Mouse (Mus musculus) heart, postnatal 10 days (tissue): ENCODE measurements at regions not wholly inside any gene's neighbourhood (a gene's known extent, or its start where the extent isn't known, plus 50 kb on each side); places are given as distances from the start of the nearest gene placed in this dataset.

ENCODE experiments used
- DNase-seq, 2 experiments: peaks; one replicate each; pipeline ENCODE4 v3.0.0; 2021
- intact Hi-C: fragments of 180-260 bp; cut with DNase I; formaldehyde crosslinking; loops from one replicate; pipeline ENCODE4 v1.15.1; 2025

DNA sequence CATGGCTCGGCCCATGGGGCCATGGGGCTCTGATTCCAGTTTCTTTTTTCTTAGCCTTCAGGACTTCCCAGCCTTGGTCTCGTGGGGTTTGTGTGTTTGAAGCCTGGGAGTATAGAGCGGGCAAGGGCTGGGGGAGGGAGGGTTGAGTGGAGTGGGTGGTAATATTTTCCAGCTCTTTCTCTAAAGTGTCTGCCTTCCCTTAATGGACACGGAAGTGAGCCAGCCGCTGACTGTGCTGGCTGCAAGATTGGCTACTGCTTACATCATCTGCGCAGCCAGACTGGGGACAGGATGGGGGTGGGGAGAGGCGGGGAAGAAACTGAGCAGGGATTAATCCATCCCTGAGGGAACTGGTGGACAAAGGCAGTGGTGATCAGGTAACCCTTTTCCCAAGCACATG is 52.3 kb downstream of the Tnp1 start:
- intact Hi-C loops = no loop called here
- DNase-seq = peak; percentile 65 to 66

DNA sequence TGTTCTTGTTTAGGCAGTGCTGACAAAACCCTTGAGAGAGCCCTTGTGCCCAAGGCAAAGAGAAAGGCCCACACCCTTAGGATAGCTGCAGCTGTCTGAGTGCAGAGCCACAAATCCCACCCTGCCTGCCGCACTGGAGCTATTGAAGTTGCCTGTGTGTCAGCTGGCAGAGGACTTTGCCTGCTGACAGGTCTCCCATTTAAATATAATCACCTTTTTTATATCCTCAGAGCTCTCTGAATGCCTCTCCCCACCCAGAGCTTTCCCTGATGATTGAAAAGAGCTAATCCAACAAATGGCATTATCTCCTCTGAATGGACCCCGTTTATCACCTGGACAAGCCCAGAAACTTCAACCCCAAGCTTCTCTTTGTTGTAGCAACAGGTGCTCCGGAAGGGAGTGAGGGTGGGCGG is 55.5 kb downstream of the Tnp1 start:
- DNase-seq = no peak
- intact Hi-C loops = no loop called here

DNA sequence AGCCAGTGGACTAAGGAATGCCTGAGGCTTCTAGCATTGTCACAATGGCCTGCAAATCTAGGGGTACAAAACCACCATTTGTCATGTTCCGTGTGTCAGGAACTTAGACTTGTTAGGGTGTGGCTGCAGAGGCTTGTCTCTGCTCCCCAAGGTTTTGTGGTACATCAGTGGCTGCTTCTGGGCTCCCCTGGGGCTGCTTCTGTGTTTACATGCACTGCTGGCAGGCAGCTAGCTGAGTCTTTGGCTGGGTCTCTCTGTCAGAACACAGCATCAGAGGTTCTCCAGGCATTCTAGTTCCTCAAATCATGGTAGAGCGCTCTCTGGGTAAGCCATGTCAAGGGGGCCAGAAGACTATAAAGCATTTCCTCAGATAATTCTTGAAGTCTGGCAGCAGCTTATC is 60.3 kb downstream of the Tnp1 start:
- DNase-seq = no peak
- intact Hi-C loops = no loop called here

DNA sequence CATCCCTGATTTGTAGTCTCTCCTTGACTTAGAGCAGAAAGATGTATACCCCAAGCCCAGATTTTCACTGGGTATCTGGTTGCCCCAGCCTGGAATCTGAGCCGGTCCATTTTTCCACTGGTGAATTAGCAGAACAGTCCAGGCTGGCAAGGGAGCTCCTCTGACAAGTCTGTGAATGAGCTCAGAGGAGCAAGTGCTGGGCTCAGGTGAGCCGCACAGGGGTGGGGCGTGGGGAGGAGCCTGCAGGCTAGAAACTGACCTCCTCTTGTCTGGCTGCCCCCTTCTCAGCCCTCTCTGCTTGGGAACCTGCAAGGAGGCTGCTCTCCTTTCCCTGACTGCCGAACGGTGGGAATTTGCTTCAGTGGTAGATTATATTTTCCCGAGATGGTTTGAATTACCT is 62.8 kb downstream of the Tnp1 start:
- DNase-seq = no peak
- intact Hi-C loops = no loop called here

DNA sequence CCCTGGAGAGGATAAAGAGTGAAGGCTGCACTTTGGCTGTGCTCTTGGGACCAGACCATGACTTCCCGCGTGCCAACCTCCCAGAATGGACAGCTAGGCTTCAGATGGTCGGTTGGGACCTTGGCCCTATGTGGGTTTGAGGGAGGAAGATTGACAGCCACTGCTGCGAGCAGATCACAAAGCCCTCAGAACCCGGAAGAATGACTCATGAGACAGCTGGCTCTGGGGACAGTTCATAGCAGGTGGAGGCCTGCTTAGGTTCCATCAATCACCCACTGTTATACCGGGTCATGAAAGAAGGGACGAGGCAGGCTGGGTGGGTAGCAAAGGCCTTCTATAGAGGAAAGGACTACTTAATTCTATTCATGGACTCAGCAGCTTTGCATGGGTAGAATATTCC is 63.9 kb downstream of the Tnp1 start:
- intact Hi-C loops = no loop called here

DNA sequence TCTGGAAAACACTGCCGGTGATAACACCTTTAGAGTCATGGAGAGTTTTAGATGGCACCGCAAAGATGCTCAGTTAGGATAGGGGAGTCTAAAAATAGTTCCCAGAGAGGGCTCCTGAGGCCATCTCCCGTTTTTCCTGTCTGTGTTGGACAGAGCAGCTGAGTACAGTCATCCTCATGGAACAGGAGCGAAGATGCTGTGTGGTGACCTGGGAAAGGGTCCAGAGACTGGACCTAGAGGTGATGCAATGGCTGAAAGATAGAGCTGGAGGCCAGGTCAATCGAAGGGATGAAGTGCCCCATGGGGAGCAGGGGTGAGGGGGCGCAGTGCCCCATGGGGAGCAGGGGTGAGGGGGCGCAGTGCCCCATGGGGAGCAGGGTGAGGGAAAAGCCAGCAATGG is 64.3 kb downstream of the Tnp1 start:
- DNase-seq = no peak
- intact Hi-C loops = no loop called here

More for the DNA sequence above, 63.9 kb downstream of the Tnp1 start:
- DNase-seq = no peak

DNA sequence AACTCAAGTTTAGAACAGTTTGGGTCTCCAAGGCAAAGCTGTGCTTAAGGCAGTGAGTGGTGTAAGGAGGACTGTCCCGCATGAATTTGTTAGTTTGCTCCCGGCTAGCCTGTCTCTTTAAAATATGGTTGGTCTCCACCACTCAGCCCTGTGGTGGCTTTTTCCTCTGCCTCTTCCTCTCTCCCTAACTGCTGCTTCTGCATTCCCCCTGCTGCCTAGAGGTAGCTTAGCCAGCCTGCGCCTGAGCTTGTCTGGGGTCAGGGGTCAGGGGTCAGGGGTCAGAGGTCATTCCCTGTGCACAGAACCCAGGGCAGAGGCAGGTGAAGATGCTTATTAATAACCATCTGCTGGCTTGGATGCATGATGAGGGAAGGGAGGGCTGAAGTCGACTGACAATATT is 69.5 kb downstream of the Tnp1 start:
- DNase-seq = no peak
- intact Hi-C loops = no loop called here

DNA sequence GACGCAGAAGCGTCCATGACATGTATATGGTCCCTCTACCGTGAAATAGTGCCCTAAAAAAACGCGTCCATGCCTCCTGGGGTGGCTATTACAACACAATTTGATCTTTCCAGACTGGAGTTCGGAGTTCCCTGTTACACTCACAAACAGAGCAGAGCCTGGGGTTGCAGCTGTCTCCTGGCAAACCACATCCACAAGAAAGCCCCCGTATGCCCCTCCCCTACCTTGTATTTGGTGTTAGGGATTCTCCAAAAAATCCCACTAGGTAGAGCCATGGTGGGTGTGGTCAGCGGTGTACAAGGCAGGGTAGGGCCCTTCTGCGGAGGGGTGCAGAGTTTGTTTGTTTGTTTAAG is 70.0 kb downstream of the Tnp1 start:
- intact Hi-C loops = no loop called here
- DNase-seq = no peak

DNA sequence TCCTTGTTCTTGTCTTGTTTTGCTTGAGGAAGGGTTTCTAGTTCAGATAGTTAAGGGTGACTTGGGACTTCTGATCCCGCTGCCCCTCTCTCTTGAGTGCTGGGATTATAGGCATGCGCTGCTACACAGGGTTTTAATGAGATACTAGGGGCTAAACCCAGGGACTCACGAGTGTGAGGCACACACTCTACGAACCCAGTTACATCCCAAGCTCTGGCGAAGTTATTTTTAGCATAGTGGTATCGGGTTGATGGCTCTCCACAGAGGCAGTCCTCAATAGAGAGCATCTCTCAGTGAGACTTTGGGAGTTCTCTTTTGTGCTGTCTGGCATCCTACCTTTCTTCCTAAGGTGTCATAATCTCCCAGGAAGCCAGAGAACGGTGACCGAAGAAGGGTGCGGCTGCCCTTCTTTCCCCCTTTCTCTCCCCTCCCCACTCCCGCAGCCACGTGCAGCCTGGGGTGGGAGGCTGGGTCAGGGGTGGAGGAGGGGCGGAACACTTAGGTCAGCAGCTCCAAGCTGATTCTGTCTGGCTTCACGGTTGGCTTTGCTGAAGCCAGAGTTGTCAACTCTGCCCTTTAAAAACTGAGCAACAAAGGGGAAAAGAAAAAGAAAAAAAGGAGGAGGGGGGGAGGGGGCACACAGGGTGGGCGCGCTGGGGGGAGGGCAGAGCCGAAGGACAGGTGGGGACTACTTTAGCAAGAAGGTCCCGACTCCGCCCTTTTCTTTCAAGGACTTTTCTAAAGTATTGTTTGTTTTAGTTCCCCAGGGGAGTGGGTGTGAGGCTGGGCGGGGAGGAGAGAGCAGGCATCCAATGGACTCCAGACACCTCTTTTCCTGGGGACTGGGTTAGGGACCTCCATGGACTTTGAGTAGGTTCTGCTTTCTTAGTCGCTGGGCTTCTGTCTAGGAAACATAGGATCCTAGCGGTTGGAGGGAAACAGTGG is 70.4 kb upstream of the Igfbp5 start:
- intact Hi-C loops = no loop called here
- peak in 1 of 2 experiments; percentile 32 for DNase-seq

DNA sequence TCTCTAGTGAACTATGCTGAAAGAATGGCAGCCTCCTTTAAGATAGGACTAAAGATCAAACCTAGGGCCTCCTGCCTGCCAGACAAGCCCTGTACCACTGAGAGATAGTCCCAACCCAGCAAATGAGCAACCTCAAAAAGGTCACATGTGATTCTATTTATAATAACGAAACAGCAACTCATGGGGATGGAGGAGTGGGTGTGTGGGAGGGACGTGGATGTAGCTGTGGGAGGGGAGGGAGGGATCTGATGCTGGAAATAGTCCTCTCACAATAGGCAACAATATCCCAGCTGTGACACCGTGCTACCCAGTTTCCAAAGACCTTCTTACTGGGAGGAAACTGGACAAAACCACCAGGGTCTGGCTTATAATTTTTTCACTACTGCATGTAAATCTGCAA is 69.5 kb upstream of the Igfbp5 start:
- DNase-seq = no peak
- intact Hi-C loops = no loop called here

DNA sequence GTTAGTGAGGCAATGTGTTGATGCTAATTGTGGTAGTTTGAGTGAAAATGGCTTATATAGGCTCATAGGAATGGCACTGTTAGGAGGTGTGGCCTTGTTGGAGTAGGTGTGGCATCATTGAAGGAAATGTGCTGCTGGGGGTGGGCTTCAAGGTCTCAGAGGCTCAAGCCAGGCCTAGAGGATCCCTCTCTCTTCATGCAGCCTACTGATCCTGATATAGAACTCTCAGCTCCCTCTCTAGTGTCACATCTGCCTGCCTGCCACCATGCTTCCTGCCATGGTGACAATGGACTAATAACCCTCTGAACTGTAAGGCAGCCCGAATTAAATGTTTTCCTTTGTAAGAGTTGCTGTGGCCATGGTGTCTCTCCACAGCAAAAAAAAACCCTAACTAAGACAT is 68.4 kb upstream of the Igfbp5 start:
- DNase-seq = no peak
- intact Hi-C loops = no loop called here

DNA sequence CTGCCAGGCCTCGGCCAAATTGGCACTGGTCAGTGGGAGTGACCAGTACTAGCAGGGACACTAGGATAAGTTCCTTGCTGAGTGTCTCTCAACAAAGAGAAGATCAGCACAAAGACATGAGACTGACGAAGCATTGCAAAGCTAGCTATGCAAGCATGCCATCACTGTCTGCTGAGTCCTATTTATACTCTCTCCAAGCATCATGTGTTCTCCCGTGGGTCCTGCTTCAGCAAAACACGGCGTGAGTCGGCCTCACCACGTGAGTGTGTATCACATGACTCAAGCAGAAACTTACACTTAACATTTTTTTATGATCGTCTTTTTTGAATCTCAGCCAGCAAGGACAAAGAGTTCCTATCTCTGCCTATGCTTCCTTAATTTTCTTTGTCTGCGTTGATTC is 67.7 kb upstream of the Igfbp5 start:
- DNase-seq = peak in 1 of 2 experiments; percentile 37
- intact Hi-C loops = no loop called here

DNA sequence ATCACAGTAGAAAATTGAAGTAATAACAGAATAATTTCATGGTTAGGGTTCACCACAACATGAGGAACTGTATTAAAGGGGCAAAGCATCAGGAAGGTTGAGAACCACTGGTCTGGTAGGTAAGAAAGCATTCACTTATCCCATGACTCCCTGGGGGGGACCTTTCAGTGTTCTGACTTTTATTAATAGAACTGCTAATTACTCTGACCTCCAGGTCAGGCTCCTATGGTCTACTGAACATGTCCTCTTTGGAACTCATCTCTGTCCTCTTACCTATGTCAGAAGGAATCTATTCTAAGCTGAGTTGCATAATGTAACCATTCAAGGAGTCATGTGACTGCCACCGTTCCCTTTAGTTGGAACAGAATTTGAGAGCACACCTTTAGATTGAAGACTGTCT is 65.3 kb upstream of the Igfbp5 start:
- intact Hi-C loops = no loop called here
- no peak for DNase-seq

DNA sequence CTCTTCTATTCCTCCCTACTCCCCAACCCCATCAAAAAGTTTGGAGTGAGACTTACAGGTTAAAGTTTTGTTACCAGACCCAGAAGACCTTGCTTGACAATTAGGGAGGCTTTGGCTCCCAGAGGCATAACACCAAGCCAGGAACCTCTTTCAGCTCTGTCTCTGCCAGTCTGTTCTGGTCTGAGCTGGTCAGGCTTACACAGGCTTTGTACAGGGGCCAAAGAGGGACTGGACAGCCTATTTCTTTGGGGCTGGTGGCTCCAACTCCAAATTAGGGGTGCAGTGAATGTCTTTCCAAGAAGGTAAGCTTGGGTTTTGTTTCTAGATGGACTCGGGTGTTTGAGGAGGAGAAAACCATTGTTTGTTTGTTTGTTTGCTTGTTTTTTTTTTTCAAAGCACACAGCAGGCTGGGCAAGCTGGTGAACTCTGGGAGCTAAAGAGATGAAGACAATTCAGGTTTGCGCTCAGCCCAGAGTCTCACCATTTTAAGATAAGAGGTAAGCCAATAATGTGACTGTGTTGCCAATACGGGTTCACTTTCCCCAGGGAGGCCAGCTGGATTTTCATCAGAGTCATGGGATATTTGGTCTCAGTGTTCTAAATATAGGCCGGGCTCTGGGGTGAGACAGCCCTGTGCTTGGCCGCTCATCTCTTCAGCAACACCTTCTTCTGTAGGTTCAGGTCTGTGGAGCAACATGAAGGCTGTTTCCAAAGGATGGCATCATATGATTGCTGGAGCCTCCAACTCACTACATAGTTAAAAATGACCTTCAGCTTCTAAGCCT is 62.2 kb upstream of the Igfbp5 start:
- DNase-seq = peak; percentile 54 to 57
- intact Hi-C loops = no loop called here

DNA sequence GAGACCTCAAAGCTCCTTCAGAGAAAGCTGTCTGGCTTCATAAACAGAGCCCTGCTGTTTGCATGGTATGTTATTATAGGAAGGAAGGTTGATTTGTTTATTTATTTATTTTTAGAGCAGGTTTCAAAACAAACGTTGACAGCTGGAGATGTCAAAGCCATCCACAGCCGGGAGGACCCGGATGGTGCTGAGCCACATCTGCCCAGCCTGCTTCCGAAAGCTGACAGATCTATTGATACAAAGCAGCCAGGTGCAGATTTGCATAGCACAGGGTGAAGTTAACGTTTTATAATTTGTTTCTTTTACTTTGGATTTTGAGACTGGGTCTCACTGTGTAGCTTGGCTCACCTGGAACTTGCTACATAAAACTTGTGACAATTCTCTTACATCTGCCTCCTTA is 61.5 kb upstream of the Igfbp5 start:
- intact Hi-C loops = no loop called here
- DNase-seq = no peak

DNA sequence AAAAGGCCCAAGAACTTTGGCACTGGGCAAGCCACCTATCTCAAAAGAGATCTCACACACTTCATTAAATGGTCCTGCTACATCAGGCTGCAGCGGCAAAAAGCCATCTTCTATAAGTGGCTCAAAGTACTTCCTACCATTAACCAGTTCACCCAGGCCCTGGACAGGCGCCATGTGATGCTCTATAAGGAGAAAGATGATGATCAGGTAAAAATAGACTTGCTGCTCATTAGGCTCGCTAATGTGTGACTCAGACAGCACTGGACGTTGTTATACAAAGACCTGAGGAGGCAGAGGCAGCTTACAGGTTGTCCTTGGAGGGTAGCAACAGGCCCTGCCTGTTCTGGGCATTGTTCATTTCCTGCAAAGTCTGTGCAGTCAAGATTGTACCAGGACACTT is 60.4 kb upstream of the Igfbp5 start:
- no peak for DNase-seq
- intact Hi-C loops = no loop called here

DNA sequence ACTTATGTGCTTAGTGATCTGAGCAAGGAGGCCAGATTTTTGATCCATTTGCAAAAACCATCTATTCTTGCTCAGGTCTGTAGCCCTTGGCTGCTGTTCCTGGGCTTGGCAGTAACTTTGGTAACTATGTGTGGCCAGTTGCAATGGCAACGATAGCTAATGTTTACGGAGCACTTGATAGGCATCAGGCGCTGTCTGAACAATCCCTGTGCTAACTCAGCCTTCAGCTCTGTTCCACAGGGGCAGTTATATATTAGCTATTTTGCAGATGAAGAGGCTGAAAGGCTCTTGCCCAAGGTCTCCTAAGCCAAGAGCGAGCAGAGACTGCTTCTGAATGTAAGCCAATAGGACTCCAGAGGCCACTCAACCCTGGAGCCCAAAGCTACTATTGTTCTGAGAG is 55.1 kb upstream of the Igfbp5 start:
- no peak for DNase-seq
- intact Hi-C loops = no loop called here
